Mouse (Mus musculus) embryo, embryonic 9.5 days (tissue): ENCODE results near the gene Rbfox3.

Experiments
- DNase-seq: peaks from one replicate; pipeline ENCODE4 v3.0.0-alpha.2; 2017; ENCODE audit errors: extremely low spot score

Rbfox3 gene

GRCm38 (mm10) chr11:118729373-118729772 is 182.0 kb downstream of the Rbfox3 start:
- DNase-seq, result no peak

- DNase-seq, result no peak
These were observed 182.6 kb downstream of the Rbfox3 start for GRCm38 (mm10) chr11:118728797-118729196.

- DNase-seq, result no peak
These were observed 183.3 kb downstream of the Rbfox3 start for GRCm38 (mm10) chr11:118728083-118728551.

GRCm38 (mm10) chr11:118726430-118726829 is 185.0 kb downstream of the Rbfox3 start:
- DNase-seq, result no peak

- no peak for DNase-seq
These were observed 187.0 kb downstream of the Rbfox3 start for GRCm38 (mm10) chr11:118724423-118724822.

- DNase-seq, result no peak
These were observed 188.2 kb downstream of the Rbfox3 start for GRCm38 (mm10) chr11:118723166-118723565.

DNA sequence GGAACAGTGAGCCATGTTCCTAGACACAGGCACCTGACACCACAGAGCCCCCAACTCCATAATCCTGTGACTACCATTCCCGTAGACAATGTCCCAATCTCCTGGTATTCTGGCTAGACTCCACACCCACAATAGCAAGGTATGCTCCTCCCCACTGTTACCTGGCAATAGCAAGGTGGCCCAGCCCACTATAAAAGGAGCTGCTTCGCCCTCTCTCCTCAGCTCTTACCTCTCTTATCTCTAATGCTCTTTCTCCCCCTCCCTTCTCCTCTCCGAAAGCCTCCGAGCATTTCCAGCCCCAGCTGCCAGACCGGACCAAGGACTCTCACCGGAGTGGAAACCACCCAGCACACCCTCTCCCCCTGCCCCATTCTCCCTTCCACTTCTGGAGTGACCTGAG is 189.5 kb downstream of the Rbfox3 start:
- DNase-seq, result no peak

- DNase-seq, result no peak
These were observed 196.5 kb downstream of the Rbfox3 start for GRCm38 (mm10) chr11:118714601-118715524.

GRCm38 (mm10) chr11:118712761-118713160 is 198.6 kb downstream of the Rbfox3 start:
- DNase-seq, result no peak

DNA sequence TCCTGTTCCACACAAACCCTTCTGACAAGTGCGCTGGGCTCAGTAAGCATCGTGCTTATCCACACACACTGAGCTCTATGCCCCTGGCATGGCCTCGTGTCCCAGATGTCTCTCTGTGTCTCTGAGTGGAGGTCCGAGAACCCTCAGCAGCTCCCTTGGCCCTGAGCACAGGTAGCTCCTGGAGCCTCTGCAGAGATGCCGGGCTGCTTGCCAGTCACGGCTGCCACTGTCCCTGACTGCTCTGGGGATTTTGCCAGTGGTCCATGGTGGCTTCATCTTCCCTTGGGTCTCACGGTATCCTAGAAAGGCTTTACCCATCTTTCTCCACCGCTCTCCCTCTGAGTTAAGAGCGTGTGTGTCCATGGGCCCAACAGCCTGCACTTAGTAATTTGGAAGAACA is 199.3 kb downstream of the Rbfox3 start:
- no peak for DNase-seq

DNA sequence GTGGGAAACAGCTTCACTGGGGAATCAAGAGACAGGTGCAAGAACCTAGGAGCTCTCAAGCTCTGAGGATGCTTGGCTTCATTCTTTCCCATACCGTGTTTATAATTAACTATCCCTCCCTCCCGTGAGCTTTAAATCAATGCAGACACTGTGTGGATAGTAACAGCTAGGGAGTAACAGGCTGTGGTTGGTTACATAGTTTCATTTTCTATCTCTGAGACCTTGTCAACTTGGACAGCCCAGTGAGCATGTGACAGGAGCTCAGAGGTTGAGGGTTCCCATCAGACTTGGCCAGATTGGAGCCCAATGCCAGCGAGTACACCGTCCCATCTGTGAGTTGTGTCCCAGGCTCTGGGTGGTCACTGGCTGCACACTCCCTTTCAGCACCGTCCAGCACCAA is 201.4 kb downstream of the Rbfox3 start:
- DNase-seq, result no peak

- DNase-seq, result no peak
These were observed 215.0 kb downstream of the Rbfox3 start for GRCm38 (mm10) chr11:118696226-118696930.

- DNase-seq, result no peak
These were observed 218.1 kb downstream of the Rbfox3 start for GRCm38 (mm10) chr11:118693276-118693675.

DNA sequence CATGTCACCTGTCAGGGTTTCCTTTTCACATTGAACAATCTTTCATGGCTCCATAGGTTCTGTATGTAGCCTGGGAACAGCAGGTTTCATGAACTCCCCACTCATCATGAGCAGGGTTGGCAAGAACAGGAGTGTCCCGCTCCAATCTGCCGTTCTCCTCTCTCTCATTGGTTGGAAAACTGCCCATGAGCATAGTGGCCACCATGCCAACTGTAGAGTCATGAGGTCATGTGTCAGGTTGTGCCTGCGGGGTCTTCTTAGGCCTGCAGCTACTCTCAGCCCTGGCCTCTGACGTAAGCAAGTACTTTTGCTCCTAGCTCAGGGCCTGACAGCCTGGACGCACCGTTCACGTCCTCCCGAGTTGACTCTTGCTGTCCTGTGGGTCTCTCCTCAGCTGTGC is 221.1 kb downstream of the Rbfox3 start:
- DNase-seq, result no peak

- DNase-seq, result peak; percentile 57
These were observed 226.0 kb downstream of the Rbfox3 start for GRCm38 (mm10) chr11:118685397-118685796.

- no peak for DNase-seq
These were observed 226.7 kb downstream of the Rbfox3 start for GRCm38 (mm10) chr11:118684665-118685064.

GRCm38 (mm10) chr11:118680699-118681098 is 230.7 kb downstream of the Rbfox3 start:
- DNase-seq, result no peak

- no peak for DNase-seq
These were observed 231.5 kb downstream of the Rbfox3 start for GRCm38 (mm10) chr11:118679736-118680410.

DNA sequence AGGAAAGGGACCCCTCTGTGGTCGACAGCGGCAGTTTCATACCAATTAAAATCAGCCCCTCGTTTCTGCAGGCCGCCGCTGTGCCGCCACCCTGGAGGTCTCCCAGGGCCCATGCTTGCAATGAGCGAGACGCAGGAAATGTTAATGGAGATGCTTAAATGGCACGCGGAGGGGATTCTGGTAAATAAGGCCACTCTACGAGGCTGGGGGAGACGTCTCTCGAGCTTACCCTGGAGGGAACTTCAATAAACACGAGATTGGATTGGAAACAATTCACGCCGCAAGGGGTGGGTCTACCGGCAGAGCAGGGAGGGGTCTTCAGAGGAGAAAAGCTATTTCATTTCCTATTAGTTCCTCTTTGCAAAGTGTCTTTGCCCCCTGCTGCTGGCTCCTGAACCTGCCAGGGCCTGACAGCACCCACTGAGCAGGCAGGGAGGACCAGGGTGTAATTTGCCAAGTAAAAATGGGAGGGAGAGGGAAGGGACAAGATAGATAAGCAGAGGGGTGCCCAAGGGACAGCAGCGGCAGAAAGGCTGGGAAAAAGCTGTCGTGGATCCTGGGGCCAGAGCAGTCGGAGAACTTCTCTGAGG is 232.8 kb downstream of the Rbfox3 start:
- DNase-seq, result no peak

DNA sequence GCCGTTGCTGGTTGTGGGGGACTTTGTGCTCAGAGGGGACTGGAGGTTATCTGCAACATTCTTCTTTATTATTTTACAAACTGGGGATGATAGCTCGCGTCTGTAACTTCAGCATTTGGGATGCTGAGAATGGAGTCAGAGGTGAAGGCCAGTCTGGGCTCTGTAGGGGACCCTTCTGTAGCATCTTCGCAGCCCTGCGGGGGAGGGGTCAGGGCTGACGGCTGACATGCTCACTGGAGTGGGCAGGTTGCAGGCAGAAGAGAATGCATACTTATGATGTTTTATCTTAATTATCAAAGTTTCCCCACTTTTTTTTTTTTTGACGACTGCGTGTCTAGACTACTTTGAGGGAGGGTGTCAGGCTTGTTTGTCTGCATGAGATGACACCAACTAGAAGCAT is 234.1 kb downstream of the Rbfox3 start:
- no peak for DNase-seq

DNA sequence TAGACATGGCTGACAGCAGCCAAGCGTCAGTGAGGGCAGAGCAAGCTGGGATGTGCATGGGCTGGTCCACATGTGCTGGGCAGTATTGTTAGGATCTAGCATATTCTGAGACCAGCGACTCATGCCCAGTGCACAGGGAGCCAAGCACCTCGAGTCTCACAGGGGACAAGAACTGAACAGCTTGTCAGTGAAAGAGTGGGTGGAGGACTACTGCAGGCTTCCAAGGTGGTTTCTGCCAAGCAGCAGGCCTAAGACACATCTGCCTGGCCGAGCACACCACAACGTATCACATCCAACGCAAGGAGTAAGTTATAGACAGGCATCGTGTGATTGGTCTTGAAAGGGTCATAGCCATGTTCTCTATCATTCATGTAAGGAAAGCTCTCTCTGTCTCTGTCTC is 235.0 kb downstream of the Rbfox3 start:
- DNase-seq, result no peak

- DNase-seq, result no peak
These were observed 239.4 kb downstream of the Rbfox3 start for GRCm38 (mm10) chr11:118671958-118672357.
